Mouse (Mus musculus) limb, embryonic 13.5 days (tissue): ENCODE data around the gene Arhgap29. TPM values are rescaled to one million over a fixed set of nuclear protein-coding genes. Genes with fewer than 3 reads are reported as not detected.

ENCODE experiments used
- ATAC-seq: fragments of 200-750 bp; cut with Nextera tagmentation; 2 replicates; pipeline ENCODE4 v1.8.0; 2017; ENCODE audit warnings: low read depth, moderate number of reproducible peaks, moderate TSS enrichment; ENCODE audit not compliant: low FRiP score
- H3K27ac ChIP-seq: fragments of 300-500 bp; sonication (generic); 2 replicates; pipeline ENCODE4 v1.5.1; 2015; ENCODE audit warnings: inconsistent platforms, mild to moderate bottlenecking, moderate library complexity
- H3K27me3 ChIP-seq: fragments of 300-500 bp; sonication (generic); 2 replicates; pipeline ENCODE4 v1.6.1; 2015; ENCODE audit warnings: mild to moderate bottlenecking, inconsistent platforms
- H3K36me3 ChIP-seq: fragments of 300-500 bp; sonication (generic); 2 replicates; pipeline ENCODE4 v1.6.1; 2015; ENCODE audit warnings: inconsistent platforms, mild to moderate bottlenecking, moderate library complexity
- H3K4me1 ChIP-seq: fragments of 300-500 bp; sonication (generic); 2 replicates; pipeline ENCODE4 v1.6.1; 2015; ENCODE audit warnings: inconsistent platforms
- H3K4me2 ChIP-seq: fragments of 300-500 bp; sonication (generic); replicated peaks from 2 replicates; pipeline ENCODE4 v1.6.1; 2015; ENCODE audit warnings: inconsistent platforms, mild to moderate bottlenecking, moderate library complexity
- H3K4me3 ChIP-seq: fragments of 300-500 bp; sonication (generic); 2 replicates; pipeline ENCODE4 v1.5.1; 2015; ENCODE audit warnings: moderate library complexity, mild to moderate bottlenecking, inconsistent platforms
- H3K9ac ChIP-seq: fragments of 300-500 bp; sonication (generic); 2 replicates; pipeline ENCODE4 v1.6.1; 2015; ENCODE audit warnings: mild to moderate bottlenecking, inconsistent platforms
- H3K9me3 ChIP-seq: fragments of 300-500 bp; sonication (generic); 2 replicates; pipeline ENCODE4 v1.6.1; 2016; ENCODE audit warnings: inconsistent platforms
- whole genome bisulfite sequencing: fragments of 180-500 bp; shearing (Covaris S2); methylation state at CpG from one replicate; pipeline ENCODE4 v1.1.7; 2015; 5-methylcytosine and 5-hydroxymethylcytosine counted together
- polyA plus RNA-seq: library from polyadenylated mRNA; unstranded; fragments of >200 nt; fragmentation: Nextera tagmentation; extraction: Ambion mirVana; gene quantifications from 2 replicates; pipeline ENCODE4 v1.2.1, GENCODE M21; 2015

Gene Arhgap29
- polyA plus RNA-seq = 43.6 and 54.3 TPM in 2 replicates

- H3K9ac ChIP-seq = peak within 1 kb of the TSS; percentile 80
- no peak for ATAC-seq
- WGBS = 94% methylated on average over 8 of the region's 8 CpGs
- peaks cover 12% of the 10 kb centered on the region; the same call in 1 of the 2 replicates for H3K4me1 ChIP-seq
- peaks cover 6% of the 10 kb centered on the region for H3K27me3 ChIP-seq
- peak within 1 kb of the TSS; percentile 73 for H3K4me2 ChIP-seq
- H3K27ac ChIP-seq = no peak within 1 kb of the TSS; the same call in 1 of the 2 replicates
- peaks cover 3% of the 10 kb centered on the region; the same call in 1 of the 2 replicates for H3K9me3 ChIP-seq
- peak within 1 kb of the TSS; percentile 75 for H3K4me3 ChIP-seq
- H3K36me3 ChIP-seq = no peaks in the 10 kb centered on the region
Measured at GRCm38 (mm10) chr3:121952041-121952591, at the start of gene Arhgap29. Gene Arhgap29, plus strand, starts transcription at chr3:121952541.

GRCm38 (mm10) chr3:121902729-121903128, 49.6 kb upstream of the Arhgap29 start:
- Histone ChIP-seq H3K27me3 (no peaks in the 10 kb centered on the region), H3K4me2 (no peak overlapping the region), H3K9me3 (no peaks in the 10 kb centered on the region), H3K36me3 (no peaks in the 10 kb centered on the region), H3K27ac (no peak overlapping the region), H3K4me1 (peaks cover 24% of the 10 kb centered on the region), H3K9ac (no peak overlapping the region), H3K4me3 (no peak overlapping the region)
- WGBS = 75% methylated on average over 5 of the region's 5 CpGs
- no peak for ATAC-seq

- 47% methylated on average over 4 of the region's 4 CpGs for WGBS
- Histone ChIP-seq H3K4me2 (no peak overlapping the region), H3K4me1 (peaks cover 18% of the 10 kb centered on the region), H3K9ac (no peak overlapping the region), H3K9me3 (no peaks in the 10 kb centered on the region), H3K4me3 (no peak overlapping the region), H3K36me3 (no peaks in the 10 kb centered on the region), H3K27me3 (no peaks in the 10 kb centered on the region), H3K27ac (no peak overlapping the region)
- no peak for ATAC-seq
Measured at GRCm38 (mm10) chr3:121903286-121903685, 49.1 kb upstream of the Arhgap29 start.

- Histone ChIP-seq H3K4me2 (no peak overlapping the region), H3K4me1 (peaks cover 16% of the 10 kb centered on the region), H3K9ac (no peak overlapping the region), H3K4me3 (no peak overlapping the region), H3K27me3 (no peaks in the 10 kb centered on the region), H3K27ac (no peak overlapping the region), H3K36me3 (no peaks in the 10 kb centered on the region), H3K9me3 (no peaks in the 10 kb centered on the region)
- WGBS = 59% methylated on average over 8 of the region's 8 CpGs
- ATAC-seq = no peak
Measured at GRCm38 (mm10) chr3:121903695-121904094, 48.6 kb upstream of the Arhgap29 start.

- no peaks in the 10 kb centered on the region for H3K9me3 ChIP-seq
- no peaks in the 10 kb centered on the region for H3K36me3 ChIP-seq
- H3K4me3 ChIP-seq = no peak overlapping the region
- peaks cover 16% of the 10 kb centered on the region for H3K4me1 ChIP-seq
- no peak overlapping the region for H3K4me2 ChIP-seq
- 86% methylated on average over 2 of the region's 2 CpGs for WGBS
- no peaks in the 10 kb centered on the region for H3K27me3 ChIP-seq
- ATAC-seq = no peak
- H3K9ac ChIP-seq = no peak overlapping the region
- H3K27ac ChIP-seq = no peak overlapping the region
Measured at GRCm38 (mm10) chr3:121904476-121904875, 47.9 kb upstream of the Arhgap29 start.

GRCm38 (mm10) chr3:121906623-121907022, 45.7 kb upstream of the Arhgap29 start:
- 30% methylated on average over 8 of the region's 8 CpGs for WGBS
- Histone ChIP-seq H3K36me3 (no peaks in the 10 kb centered on the region), H3K9me3 (no peaks in the 10 kb centered on the region), H3K27me3 (no peaks in the 10 kb centered on the region), H3K27ac (no peak overlapping the region), H3K9ac (no peak overlapping the region), H3K4me2 (no peak overlapping the region), H3K4me3 (no peak overlapping the region), H3K4me1 (peaks cover 16% of the 10 kb centered on the region)
- no peak for ATAC-seq

GRCm38 (mm10) chr3:121909155-121909554, 43.2 kb upstream of the Arhgap29 start:
- H3K9ac ChIP-seq = no peak overlapping the region
- ATAC-seq = no peak
- no peaks in the 10 kb centered on the region for H3K9me3 ChIP-seq
- H3K27ac ChIP-seq = no peak overlapping the region
- H3K4me3 ChIP-seq = no peak overlapping the region
- no peaks in the 10 kb centered on the region for H3K36me3 ChIP-seq
- no peaks in the 10 kb centered on the region for H3K27me3 ChIP-seq
- no peak overlapping the region for H3K4me2 ChIP-seq
- 0 out of 2 replicates have a peak, but pooled peaks cover 3% of the 10 kb centered on the region for H3K4me1 ChIP-seq
- WGBS = 65% methylated on average over 3 of the region's 3 CpGs

- H3K36me3 ChIP-seq = no peaks in the 10 kb centered on the region
- 0 out of 2 replicates have a peak, but pooled peaks cover 5% of the 10 kb centered on the region for H3K4me1 ChIP-seq
- H3K4me3 ChIP-seq = no peak overlapping the region
- no peak for ATAC-seq
- no peak overlapping the region for H3K9ac ChIP-seq
- 86% methylated on average over 5 of the region's 5 CpGs for WGBS
- H3K27me3 ChIP-seq = no peaks in the 10 kb centered on the region
- no peak overlapping the region for H3K27ac ChIP-seq
- no peaks in the 10 kb centered on the region for H3K9me3 ChIP-seq
- H3K4me2 ChIP-seq = no peak overlapping the region
Measured at GRCm38 (mm10) chr3:121913476-121913875, 38.9 kb upstream of the Arhgap29 start.

GRCm38 (mm10) chr3:121914459-121915185, 37.7 kb upstream of the Arhgap29 start:
- no peaks in the 10 kb centered on the region for H3K9me3 ChIP-seq
- 59% methylated on average over 13 of the region's 13 CpGs for WGBS
- H3K4me1 ChIP-seq = 0 out of 2 replicates have a peak, but pooled peaks cover 5% of the 10 kb centered on the region
- H3K9ac ChIP-seq = no peak overlapping the region
- H3K27me3 ChIP-seq = no peaks in the 10 kb centered on the region
- no peak overlapping the region for H3K4me3 ChIP-seq
- H3K36me3 ChIP-seq = no peaks in the 10 kb centered on the region
- no peak overlapping the region; the same call in 1 of the 2 replicates for H3K27ac ChIP-seq
- no peak for ATAC-seq
- no peak overlapping the region for H3K4me2 ChIP-seq

- 0 out of 2 replicates have a peak, but pooled peaks cover 5% of the 10 kb centered on the region for H3K4me1 ChIP-seq
- H3K4me3 ChIP-seq = no peak overlapping the region
- H3K27me3 ChIP-seq = no peaks in the 10 kb centered on the region
- H3K9ac ChIP-seq = no peak overlapping the region
- H3K36me3 ChIP-seq = no peaks in the 10 kb centered on the region
- 75% methylated on average over 6 of the region's 6 CpGs for WGBS
- H3K9me3 ChIP-seq = no peaks in the 10 kb centered on the region
- no peak for ATAC-seq
- no peak overlapping the region for H3K27ac ChIP-seq
- no peak overlapping the region for H3K4me2 ChIP-seq
Measured at GRCm38 (mm10) chr3:121915191-121915590, 37.1 kb upstream of the Arhgap29 start.

- H3K27ac ChIP-seq = no peak overlapping the region
- H3K4me2 ChIP-seq = no peak overlapping the region
- no peaks in the 10 kb centered on the region for H3K9me3 ChIP-seq
- no peaks in the 10 kb centered on the region for H3K27me3 ChIP-seq
- H3K9ac ChIP-seq = no peak overlapping the region
- H3K4me1 ChIP-seq = 0 out of 2 replicates have a peak, but pooled peaks cover 5% of the 10 kb centered on the region
- 84% methylated on average over 5 of the region's 5 CpGs for WGBS
- no peaks in the 10 kb centered on the region for H3K36me3 ChIP-seq
- no peak overlapping the region for H3K4me3 ChIP-seq
- no peak for ATAC-seq
Measured at GRCm38 (mm10) chr3:121916802-121917532, 35.4 kb upstream of the Arhgap29 start.

- H3K9ac ChIP-seq = no peak overlapping the region
- H3K4me1 ChIP-seq = 0 out of 2 replicates have a peak, but pooled peaks cover 5% of the 10 kb centered on the region
- WGBS = 82% methylated on average over 7 of the region's 7 CpGs
- H3K27ac ChIP-seq = no peak overlapping the region
- H3K4me3 ChIP-seq = no peak overlapping the region
- H3K9me3 ChIP-seq = no peaks in the 10 kb centered on the region
- H3K27me3 ChIP-seq = no peaks in the 10 kb centered on the region
- H3K36me3 ChIP-seq = no peaks in the 10 kb centered on the region
- no peak for ATAC-seq
- no peak overlapping the region for H3K4me2 ChIP-seq
Measured at GRCm38 (mm10) chr3:121917658-121918057, 34.7 kb upstream of the Arhgap29 start.
